Mouse (Mus musculus) embryonic facial prominence, embryonic 12.5 days (tissue): ENCODE results near the gene Pstk. TPM values are rescaled to one million over a fixed set of nuclear protein-coding genes. Genes with fewer than 3 reads are reported as not detected.
"Not testable (repeated sequence)": the region's sequence is repeated elsewhere in the genome, so short reads cannot be mapped to it uniquely, and the experiment has no call there.

Experiments
- ATAC-seq: fragments of 200-750 bp; cut with Nextera tagmentation; 2 replicates; pipeline ENCODE4 v1.8.0; 2017; ENCODE audit not compliant: insufficient number of reproducible peaks, insufficient read depth, low FRiP score, low TSS enrichment
- H3K27ac ChIP-seq: fragments of 300-500 bp; sonication (generic); 2 replicates; pipeline ENCODE4 v1.5.1; 2016; ENCODE audit warnings: mild to moderate bottlenecking
- H3K27me3 ChIP-seq: fragments of 300-500 bp; sonication (generic); 2 replicates; pipeline ENCODE4 v1.6.1; 2016; ENCODE audit warnings: mild to moderate bottlenecking, moderate library complexity
- H3K36me3 ChIP-seq: fragments of 300-500 bp; sonication (generic); 2 replicates; pipeline ENCODE4 v1.6.1; 2016; ENCODE audit warnings: mild to moderate bottlenecking
- H3K4me1 ChIP-seq: fragments of 300-500 bp; sonication (generic); 2 replicates; pipeline ENCODE4 v1.6.1; 2016
- H3K4me2 ChIP-seq: fragments of 300-500 bp; sonication (generic); replicated peaks from 2 replicates; pipeline ENCODE4 v1.6.1; 2016; ENCODE audit warnings: mild to moderate bottlenecking, moderate library complexity
- H3K4me3 ChIP-seq: fragments of 300-500 bp; sonication (generic); 2 replicates; pipeline ENCODE4 v1.5.1; 2016; ENCODE audit warnings: mild to moderate bottlenecking
- H3K9ac ChIP-seq: fragments of 300-500 bp; sonication (generic); 2 replicates; pipeline ENCODE4 v1.6.1; 2016; ENCODE audit warnings: mild to moderate bottlenecking, moderate library complexity
- H3K9me3 ChIP-seq: fragments of 300-500 bp; sonication (generic); 2 replicates; pipeline ENCODE4 v1.6.1; 2016; ENCODE audit warnings: mild to moderate bottlenecking, moderate library complexity
- WGBS: fragments of 180-500 bp; shearing (Covaris S2); methylation state at CpG from one replicate; pipeline ENCODE4 v1.1.7; 2016; 5-methylcytosine and 5-hydroxymethylcytosine counted together
- polyA plus RNA-seq: library from polyadenylated mRNA; unstranded; fragments of >200 nt; fragmentation: Nextera tagmentation; extraction: Ambion mirVana; gene quantifications from 2 replicates; pipeline ENCODE4 v1.2.1, GENCODE M21; 2016

Gene Pstk
- polyA plus RNA-seq, 1 experiment from 2014 or later, result 77.0 TPM

GRCm38 (mm10) chr7:131364131-131364530 lies 6.8 kb upstream of the Pstk start:
- no peak overlapping the region for H3K27ac ChIP-seq
- WGBS, result 91% methylated on average over 8 of the region's 8 CpGs
- ATAC-seq, result no peak
- no peaks in the 10 kb centered on the region for H3K36me3 ChIP-seq
- no peak overlapping the region for H3K4me3 ChIP-seq
- no peaks in the 10 kb centered on the region for H3K9me3 ChIP-seq
- H3K27me3 ChIP-seq, result no peaks in the 10 kb centered on the region
- H3K4me1 ChIP-seq, result peaks cover 8% of the 10 kb centered on the region
- no peak overlapping the region for H3K9ac ChIP-seq
- no peak overlapping the region for H3K4me2 ChIP-seq

GRCm38 (mm10) chr7:131371470-131371860 lies 524 bp downstream of the Pstk start:
- H3K9ac ChIP-seq, result peak overlapping the region; percentile 96
- no peaks in the 10 kb centered on the region for H3K9me3 ChIP-seq
- peaks cover 3% of the 10 kb centered on the region; the same call in 1 of the 2 replicates for H3K36me3 ChIP-seq
- peak; percentile 71; the same call in 1 of the 2 replicates for ATAC-seq
- peak overlapping the region; percentile 65 for H3K4me2 ChIP-seq
- 9% methylated on average over 9 of the region's 9 CpGs for WGBS
- peak overlapping the region; percentile 97 for H3K27ac ChIP-seq
- no peaks in the 10 kb centered on the region for H3K27me3 ChIP-seq
- H3K4me3 ChIP-seq, result peak overlapping the region; percentile 78
- H3K4me1 ChIP-seq, result peaks cover 6% of the 10 kb centered on the region; the same call in 1 of the 2 replicates

- H3K4me1 ChIP-seq, result peaks cover 6% of the 10 kb centered on the region; the same call in 1 of the 2 replicates
- peaks cover 3% of the 10 kb centered on the region; the same call in 1 of the 2 replicates for H3K36me3 ChIP-seq
- H3K4me2 ChIP-seq, result peak overlapping the region; percentile 65
- no peaks in the 10 kb centered on the region for H3K27me3 ChIP-seq
- 73% methylated on average over 9 of the region's 9 CpGs for WGBS
- no peaks in the 10 kb centered on the region for H3K9me3 ChIP-seq
- H3K9ac ChIP-seq, result peak overlapping the region; percentile 96; the same call in 1 of the 2 replicates
- H3K27ac ChIP-seq, result no peak overlapping the region
- peak overlapping the region; percentile 78 for H3K4me3 ChIP-seq
- ATAC-seq, result no peak
Observed at GRCm38 (mm10) chr7:131371880-131372651, 1.1 kb downstream of the Pstk start.

GRCm38 (mm10) chr7:131391761-131392160 lies 20.8 kb downstream of the Pstk start:
- ATAC-seq, H3K4me3 ChIP-seq, H3K9me3 ChIP-seq, H3K4me2 ChIP-seq, H3K27ac ChIP-seq, H3K9ac ChIP-seq, H3K27me3 ChIP-seq, H3K4me1 ChIP-seq: not testable (repeated sequence)
- H3K36me3 ChIP-seq, result peaks cover 29% of the 10 kb centered on the region
- WGBS, result 86% methylated on average over 7 of the region's 7 CpGs

GRCm38 (mm10) chr7:131409321-131409987 lies 38.5 kb downstream of the Pstk start:
- H3K9ac ChIP-seq, result peak overlapping the region; percentile 94
- H3K4me1 ChIP-seq, result peaks cover 13% of the 10 kb centered on the region
- no peaks in the 10 kb centered on the region for H3K36me3 ChIP-seq
- 6% methylated on average over 16 of the region's 16 CpGs for WGBS
- no peak for ATAC-seq
- H3K9me3 ChIP-seq, result no peaks in the 10 kb centered on the region
- peak overlapping the region; percentile 79 for H3K4me2 ChIP-seq
- no peaks in the 10 kb centered on the region for H3K27me3 ChIP-seq
- no peak overlapping the region for H3K27ac ChIP-seq
- H3K4me3 ChIP-seq, result peak overlapping the region; percentile 96

- H3K4me3 ChIP-seq, result peak overlapping the region; percentile 96
- peak overlapping the region; percentile 94 for H3K9ac ChIP-seq
- H3K27ac ChIP-seq, result peak overlapping the region; percentile 72; the same call in 1 of the 2 replicates
- no peaks in the 10 kb centered on the region for H3K9me3 ChIP-seq
- peaks cover 13% of the 10 kb centered on the region for H3K4me1 ChIP-seq
- peak overlapping the region; percentile 79 for H3K4me2 ChIP-seq
- no peaks in the 10 kb centered on the region for H3K36me3 ChIP-seq
- peak; percentile 70 for ATAC-seq
- no peaks in the 10 kb centered on the region for H3K27me3 ChIP-seq
- WGBS, result under 1% methylated on average over 38 of the region's 38 CpGs
Observed at GRCm38 (mm10) chr7:131409988-131410385, 39.0 kb downstream of the Pstk start.

GRCm38 (mm10) chr7:131410416-131411058 lies 39.6 kb downstream of the Pstk start, which contains the start of the genes Ikzf5 and Acadsb:
Gene Ikzf5, minus strand, starts transcription at chr7:131410521.
Gene Acadsb, plus strand, starts transcription at chr7:131410601.
- under 1% methylated on average over 42 of the region's 42 CpGs for WGBS
- H3K9ac ChIP-seq, result peak within 1 kb of the TSS; percentile 94
- peak; percentile 96 for ATAC-seq
- no peaks in the 10 kb centered on the region for H3K36me3 ChIP-seq
- no peaks in the 10 kb centered on the region for H3K9me3 ChIP-seq
- H3K27me3 ChIP-seq, result no peaks in the 10 kb centered on the region
- H3K4me2 ChIP-seq, result peak within 1 kb of the TSS; percentile 79
- H3K27ac ChIP-seq, result peak within 1 kb of the TSS; percentile 72; the same call in 1 of the 2 replicates
- H3K4me3 ChIP-seq, result peak within 1 kb of the TSS; percentile 96
- H3K4me1 ChIP-seq, result peaks cover 13% of the 10 kb centered on the region

- Histone ChIP-seq H3K9ac (peak overlapping the region; percentile 94), H3K4me1 (peaks cover 13% of the 10 kb centered on the region), H3K9me3 (no peaks in the 10 kb centered on the region), H3K4me3 (peak overlapping the region; percentile 96), H3K4me2 (peak overlapping the region; percentile 79), H3K27me3 (no peaks in the 10 kb centered on the region), H3K36me3 (no peaks in the 10 kb centered on the region), H3K27ac (no peak overlapping the region)
- no peak for ATAC-seq
- 56% methylated on average over 10 of the region's 10 CpGs for WGBS
Observed at GRCm38 (mm10) chr7:131411221-131411940, 40.4 kb downstream of the Pstk start.

- Histone ChIP-seq H3K4me3 (no peak overlapping the region), H3K4me1 (peaks cover 13% of the 10 kb centered on the region), H3K9ac (no peak overlapping the region), H3K4me2 (no peak overlapping the region), H3K27ac (no peak overlapping the region), H3K9me3 (no peaks in the 10 kb centered on the region), H3K27me3 (no peaks in the 10 kb centered on the region), H3K36me3 (no peaks in the 10 kb centered on the region)
- no peak for ATAC-seq
- WGBS, result 70% methylated on average over 2 of the region's 2 CpGs
Observed at GRCm38 (mm10) chr7:131411941-131412270, 41.0 kb downstream of the Pstk start.

GRCm38 (mm10) chr7:131416742-131417141 lies 45.8 kb downstream of the Pstk start:
- H3K27ac ChIP-seq, ATAC-seq, H3K4me1 ChIP-seq: not testable (repeated sequence)

GRCm38 (mm10) chr7:131417605-131418004 lies 46.7 kb downstream of the Pstk start:
- Histone ChIP-seq H3K36me3 (no peaks in the 10 kb centered on the region), H3K4me3 (no peak overlapping the region), H3K4me1 (no peaks in the 10 kb centered on the region), H3K27me3 (no peaks in the 10 kb centered on the region), H3K4me2 (no peak overlapping the region), H3K27ac (no peak overlapping the region), H3K9ac (no peak overlapping the region), H3K9me3 (no peaks in the 10 kb centered on the region)
- no peak for ATAC-seq

More at GRCm38 (mm10) chr7:131416742-131417141, 45.8 kb downstream of the Pstk start:
- not testable (repeated sequence) for H3K36me3 ChIP-seq, H3K9me3 ChIP-seq, H3K9ac ChIP-seq, H3K4me3 ChIP-seq, H3K27me3 ChIP-seq, H3K4me2 ChIP-seq
